Mouse (Mus musculus) 3T3-L1 (cell line): ENCODE results near the gene Trim47.
A peak's percentile ranks its signal among the peaks of the same experiment; 100 is the strongest.

Experiments used
- DNase-seq: peaks from one replicate; pipeline ENCODE4 v3.0.0-alpha.2; 2015; ENCODE audit warnings: low read depth, low spot score

Gene Trim47

GRCm38 (mm10) chr11:116127156-116127980 lies at the start of gene Trim47:
Gene Trim47, minus strand, starts transcription at chr11:116127210.
- no peak for DNase-seq

DNA sequence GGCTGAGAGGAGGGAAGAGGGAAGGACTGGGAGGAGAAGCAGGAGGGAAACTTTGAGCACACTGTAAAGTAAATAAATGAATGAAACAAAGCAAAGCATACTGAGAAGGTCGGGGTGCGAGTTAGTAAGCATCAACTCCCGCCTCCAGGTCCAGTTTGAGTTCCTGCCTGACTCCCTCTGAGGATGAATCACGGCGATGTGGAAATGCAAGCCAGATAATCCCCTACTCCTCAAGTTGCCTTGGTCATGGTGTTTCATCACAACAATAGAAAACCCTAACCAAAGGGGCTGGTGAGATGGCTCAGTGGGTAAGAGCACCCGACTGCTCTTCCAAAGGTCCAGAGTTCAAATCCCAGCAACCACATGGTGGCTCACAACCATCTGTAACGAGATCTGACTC lies 49.0 kb upstream of the Trim47 start:
- peak; percentile 55 for DNase-seq

DNA sequence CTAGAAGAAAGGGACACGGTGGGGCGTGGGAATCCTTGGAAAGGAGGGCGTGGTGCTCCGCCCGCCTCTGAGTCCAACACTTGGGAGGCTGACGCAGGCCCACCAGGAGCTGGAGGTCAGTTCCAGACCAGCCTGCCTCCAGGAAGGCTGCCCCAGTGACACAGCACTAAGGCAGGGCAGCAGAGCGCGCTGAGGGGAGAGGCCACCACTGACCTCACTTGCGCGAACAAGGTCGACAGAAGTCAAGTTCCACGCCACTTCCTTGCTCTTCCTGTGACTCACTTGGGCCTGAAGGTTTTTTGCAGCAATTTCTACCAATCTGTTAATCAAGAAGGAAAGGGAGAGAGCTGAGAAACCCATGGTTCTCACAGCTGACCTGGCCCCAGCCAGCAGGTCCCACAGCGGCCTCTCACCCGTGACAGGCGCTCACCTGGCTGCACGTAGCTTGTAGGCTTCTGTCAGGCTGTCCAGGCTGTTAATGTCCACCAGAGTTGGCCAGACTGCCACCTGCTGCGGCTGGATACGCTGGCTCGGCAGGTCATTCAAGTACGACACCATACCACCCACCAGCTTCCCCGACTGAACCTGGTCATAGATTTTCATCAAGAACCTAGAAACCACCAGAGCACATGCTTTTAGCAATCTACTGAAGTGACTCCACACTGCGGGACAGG lies 47.9 kb upstream of the Trim47 start:
- no peak for DNase-seq

DNA sequence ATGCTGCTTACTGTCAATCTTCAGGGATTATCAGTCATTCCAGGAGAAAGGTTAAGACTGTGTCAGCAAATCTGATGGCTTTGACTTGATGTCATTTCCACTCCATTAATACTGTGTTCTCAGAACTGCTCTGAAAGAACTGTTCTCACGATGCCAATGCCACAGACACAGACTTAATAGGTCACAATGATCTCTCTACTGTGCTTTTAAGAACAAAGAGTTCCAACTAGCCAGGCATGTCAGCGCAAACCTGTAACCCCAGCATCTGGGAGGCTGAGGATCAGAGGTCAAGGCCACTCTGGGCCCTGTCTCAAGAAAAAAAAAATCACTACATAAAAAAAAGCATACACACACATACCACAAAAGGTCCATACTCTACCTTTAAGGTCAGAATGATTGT lies 44.9 kb upstream of the Trim47 start:
- DNase-seq = no peak

GRCm38 (mm10) chr11:116170003-116170800 lies 43.2 kb upstream of the Trim47 start:
- DNase-seq = no peak

GRCm38 (mm10) chr11:116169214-116169613 lies 42.2 kb upstream of the Trim47 start:
- DNase-seq = no peak

DNA sequence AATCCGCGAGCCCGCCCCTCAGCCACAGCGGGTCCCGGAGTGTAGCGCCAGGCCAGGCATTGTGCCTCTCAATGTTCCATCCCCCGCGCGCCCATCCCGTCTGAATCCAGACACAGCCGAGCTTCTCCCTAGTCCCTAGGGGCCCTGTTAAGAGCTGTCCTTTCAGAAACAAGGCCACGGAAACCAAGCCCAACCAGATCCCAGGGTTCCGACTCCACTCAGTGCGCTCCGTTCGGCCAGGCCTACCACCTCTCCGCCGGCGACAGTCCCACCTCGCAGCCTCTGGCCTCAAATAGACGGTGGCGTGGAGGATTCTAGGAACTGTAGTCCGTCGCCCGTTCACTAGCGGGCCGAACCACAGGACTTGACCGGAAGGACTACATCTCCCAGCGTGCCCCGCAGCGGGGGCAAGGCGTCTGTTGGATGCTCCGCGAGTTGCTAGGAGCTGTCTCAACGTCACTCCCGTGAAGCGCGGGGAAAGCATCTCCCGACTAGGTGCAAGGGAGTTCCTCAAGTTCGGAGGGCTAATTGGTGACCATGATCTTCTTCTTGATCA lies 41.0 kb upstream of the Trim47 start, which contains the start of gene Fbf1:
TSS of gene Fbf1 (minus strand) at position 283 of the 556 bp plus-strand sequence.
- DNase-seq = peak; percentile 97

- peak; percentile 94 for DNase-seq
Measured at GRCm38 (mm10) chr11:116167232-116167631, 40.2 kb upstream of the Trim47 start.

DNA sequence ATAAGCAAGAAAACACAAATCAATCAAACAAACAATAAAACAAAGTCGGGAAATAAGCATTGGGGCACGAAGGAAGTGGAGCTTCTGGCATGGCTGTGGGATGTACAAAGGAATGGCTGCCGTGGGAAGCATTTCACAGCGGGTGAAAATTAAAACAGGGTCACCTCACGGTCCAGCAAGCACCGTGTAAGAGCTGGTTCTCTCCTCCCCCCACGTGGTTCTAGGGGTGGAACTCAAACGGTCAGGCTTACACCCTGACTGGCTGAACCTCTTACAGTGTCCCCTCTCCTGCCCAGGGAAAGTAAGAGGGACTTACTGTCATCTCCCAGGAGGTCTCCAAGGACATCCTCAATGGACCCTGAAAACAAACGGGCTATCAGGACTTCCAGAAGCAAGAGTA lies 36.0 kb upstream of the Trim47 start:
- DNase-seq = no peak

DNA sequence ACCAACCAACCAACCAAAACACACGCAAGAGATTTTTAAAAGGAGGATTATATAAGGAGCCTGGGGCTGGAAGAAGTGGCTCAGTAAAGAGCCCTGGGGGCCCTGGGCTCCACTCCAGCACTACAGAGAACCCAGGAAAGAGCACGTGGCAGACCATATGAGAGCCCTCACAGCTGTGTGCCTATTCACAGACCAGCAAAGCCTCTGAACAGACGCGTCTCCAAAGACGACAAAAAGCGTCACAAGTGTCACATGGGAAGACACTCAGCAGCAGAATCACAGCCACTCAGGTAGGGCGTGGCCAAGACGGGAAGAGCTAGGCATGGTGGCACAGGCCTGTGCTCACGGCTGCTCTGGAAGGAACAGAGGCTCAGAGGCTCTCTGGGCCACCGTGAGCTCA lies 35.1 kb upstream of the Trim47 start:
- no peak for DNase-seq

DNA sequence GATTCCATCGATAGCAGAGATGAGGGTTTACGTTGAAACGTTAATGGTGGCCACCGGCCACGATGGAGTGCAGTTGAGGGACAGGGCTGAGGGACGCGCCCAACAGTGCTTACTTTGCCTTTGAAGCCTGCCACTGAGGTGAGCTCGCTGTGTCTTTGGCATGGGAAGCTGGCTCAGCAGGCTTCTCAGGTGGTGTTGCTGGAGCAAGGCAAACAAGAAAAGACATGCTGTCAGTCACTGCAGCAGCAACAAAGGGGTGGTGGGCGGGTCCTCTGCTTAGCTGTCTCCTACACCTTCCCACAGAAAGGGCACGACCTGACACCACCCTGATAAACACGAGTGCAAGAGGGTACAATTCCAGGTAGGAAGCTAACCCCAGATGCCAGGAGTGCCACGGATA lies 34.3 kb upstream of the Trim47 start:
- DNase-seq = no peak

DNA sequence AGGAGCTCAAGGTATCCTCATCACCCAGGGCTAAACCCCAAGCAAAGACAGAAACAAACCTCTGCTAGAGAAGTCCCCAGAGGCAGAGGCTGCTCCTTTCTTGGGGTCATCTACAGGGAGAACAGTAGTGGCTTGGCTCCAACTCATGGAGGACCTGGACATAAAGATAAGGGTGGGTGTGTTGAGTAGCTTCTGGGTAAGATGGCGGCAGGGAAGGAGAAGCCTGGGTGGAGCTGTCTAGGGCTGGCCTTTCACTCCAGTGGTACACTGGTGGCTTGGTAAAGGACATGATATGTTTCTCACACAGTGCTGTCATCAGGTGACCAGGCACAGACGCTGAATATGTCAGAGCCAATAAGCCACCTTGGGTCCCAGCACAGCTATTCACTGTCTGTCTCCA lies 23.9 kb upstream of the Trim47 start:
- DNase-seq = no peak

DNA sequence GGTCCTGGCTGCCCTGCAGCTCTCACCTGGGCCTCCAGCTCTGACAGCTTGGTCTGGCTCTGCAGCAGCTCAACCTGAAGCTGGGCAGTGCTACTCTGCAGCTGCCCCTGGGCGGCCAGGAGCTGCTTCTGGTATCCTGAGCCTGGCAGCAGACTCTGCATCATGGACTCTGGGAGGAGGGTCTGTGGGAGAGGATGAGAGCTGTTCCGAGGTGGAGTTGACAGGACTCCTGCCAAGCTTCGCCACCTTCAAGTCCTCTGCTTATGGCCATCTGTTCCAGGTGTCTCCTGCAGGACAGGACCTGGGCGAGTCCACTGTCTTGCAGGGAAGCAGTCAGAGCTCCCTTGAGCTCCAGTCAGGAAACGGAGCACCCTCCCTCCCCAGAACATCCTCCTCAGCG lies 22.3 kb upstream of the Trim47 start:
- no peak for DNase-seq

DNA sequence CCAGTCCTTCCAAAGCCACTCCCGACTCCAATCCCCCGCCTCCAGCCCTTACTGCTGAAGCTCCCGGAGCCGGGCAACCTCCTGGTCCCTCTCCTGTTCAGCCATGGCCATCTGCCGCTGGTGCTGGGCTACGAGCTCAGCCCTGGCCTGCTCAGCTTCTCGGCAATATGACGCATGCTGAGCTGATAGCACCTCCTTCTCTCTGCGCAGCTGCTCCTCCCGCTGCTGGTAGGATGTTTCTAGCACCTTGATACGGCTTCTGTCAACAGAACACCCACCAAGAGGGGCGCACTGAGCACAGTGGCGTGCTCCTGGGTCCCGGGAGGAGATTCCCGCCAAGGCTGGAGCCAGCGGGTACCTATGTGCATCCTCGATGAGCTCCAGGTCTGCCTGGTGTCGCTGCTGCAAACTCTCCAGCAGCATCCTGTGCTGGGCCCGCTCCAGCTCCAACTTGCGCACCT lies 21.8 kb upstream of the Trim47 start:
- DNase-seq = no peak

GRCm38 (mm10) chr11:116146294-116146985 lies 19.4 kb upstream of the Trim47 start:
- DNase-seq = no peak

GRCm38 (mm10) chr11:116145481-116146293 lies 18.7 kb upstream of the Trim47 start:
- DNase-seq = no peak

DNA sequence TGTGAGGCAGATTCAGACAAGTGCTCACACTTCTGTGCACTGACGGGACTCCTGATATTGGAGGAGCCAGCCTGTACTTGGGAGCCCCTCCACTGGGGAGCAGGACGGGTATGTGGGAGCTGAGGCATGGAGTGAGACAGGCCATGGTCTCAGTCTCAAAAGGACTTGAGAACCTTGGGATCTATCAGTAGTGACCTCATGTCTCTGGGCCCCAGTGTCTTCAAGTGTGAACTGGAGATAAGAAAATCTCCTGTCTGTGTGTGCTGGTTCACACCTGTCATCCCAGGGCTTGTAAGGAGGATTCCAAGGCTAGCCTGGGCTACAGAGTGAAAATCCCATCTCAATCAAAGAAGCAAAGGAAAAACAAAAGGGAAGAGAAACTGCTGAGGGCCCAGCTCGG lies 16.5 kb upstream of the Trim47 start:
- DNase-seq = no peak

GRCm38 (mm10) chr11:116142211-116142991 lies 15.4 kb upstream of the Trim47 start:
- peak; percentile 81 for DNase-seq

GRCm38 (mm10) chr11:116138468-116139138 lies 11.6 kb upstream of the Trim47 start, which contains the start of gene Mrpl38:
Gene Mrpl38, minus strand, starts transcription at chr11:116138868.
- DNase-seq = peak; percentile 97
